Mouse (Mus musculus): Measurements from ENCODE around the gene Gm14180.
"Not testable (repeated sequence)": the region's sequence is repeated elsewhere in the genome, so short reads cannot be mapped to it uniquely, and the experiment has no call there.

Gm14180 gene

DNA sequence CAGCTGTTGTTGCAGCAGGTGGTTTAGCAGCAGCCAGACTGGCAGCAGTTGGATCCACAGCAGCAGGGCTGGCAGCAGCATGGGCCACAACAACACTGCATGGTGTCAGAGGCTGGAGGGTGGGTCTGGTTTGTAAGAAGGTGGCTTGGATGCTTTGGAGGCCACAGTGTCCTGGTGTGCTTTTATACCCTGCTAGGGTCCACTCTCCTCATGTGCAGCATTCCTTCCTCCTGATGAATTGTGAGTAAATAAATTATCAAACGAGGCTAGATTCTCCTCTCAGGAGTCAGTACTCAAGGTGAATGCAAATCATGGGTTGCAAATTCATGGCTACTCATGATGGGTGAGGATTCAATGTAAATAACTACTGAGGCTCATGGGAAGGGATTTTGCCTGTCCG, at the start of gene Gm14180:
TSS of gene Gm14180 (minus strand) at position 101 of the 400 bp plus-strand sequence.
- no peak for DNase-seq (ENCODE audit: extremely low read depth, low read depth)

DNA sequence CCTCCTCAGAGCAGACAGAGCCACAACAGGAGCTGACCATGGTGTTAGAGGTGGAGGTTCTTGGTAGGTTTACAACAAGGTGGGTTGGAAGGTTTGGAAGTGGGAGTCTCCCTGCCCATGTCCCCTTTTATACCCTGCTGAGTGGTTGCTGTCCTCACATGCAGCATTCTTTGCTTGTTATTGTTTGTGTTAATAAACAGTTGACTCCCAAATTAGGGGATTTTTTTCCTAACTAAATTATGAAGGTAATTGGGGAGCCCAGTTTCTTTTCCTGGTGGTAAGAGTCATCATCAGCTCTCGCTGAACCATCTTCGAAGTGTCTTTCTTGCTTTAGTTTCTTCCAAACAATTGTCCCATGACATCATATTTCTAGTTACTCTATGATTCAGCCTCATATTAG, 46.5 kb upstream of the Gm14180 start, which contains the start of gene Krtap4-8:
TSS of gene Krtap4-8 (minus strand) at position 101 of the 400 bp plus-strand sequence.
- DNase-seq (ENCODE audit: extremely low read depth, low read depth): no peak

DNA sequence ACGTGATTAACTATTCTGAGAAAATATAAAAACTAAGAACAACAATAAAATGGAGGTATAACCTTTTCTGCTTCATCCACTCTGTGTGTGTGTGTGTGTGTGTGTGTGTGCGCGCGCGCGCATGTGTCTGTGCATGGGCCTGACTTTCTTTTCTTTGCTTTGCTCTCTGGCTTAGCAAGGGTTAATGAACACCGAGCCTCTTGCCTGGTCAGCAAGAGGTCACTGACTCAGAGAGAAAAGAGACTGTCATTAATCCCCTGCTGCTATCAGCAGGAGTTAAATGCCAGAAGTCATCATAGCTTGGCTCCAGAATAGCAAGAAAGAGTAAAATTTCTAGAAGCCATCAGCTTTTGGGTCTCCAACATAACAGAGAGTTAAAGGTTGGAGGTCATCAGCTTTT, 44.3 kb upstream of the Gm14180 start:
- no peak for DNase-seq (ENCODE audit: extremely low read depth, low read depth)

DNA sequence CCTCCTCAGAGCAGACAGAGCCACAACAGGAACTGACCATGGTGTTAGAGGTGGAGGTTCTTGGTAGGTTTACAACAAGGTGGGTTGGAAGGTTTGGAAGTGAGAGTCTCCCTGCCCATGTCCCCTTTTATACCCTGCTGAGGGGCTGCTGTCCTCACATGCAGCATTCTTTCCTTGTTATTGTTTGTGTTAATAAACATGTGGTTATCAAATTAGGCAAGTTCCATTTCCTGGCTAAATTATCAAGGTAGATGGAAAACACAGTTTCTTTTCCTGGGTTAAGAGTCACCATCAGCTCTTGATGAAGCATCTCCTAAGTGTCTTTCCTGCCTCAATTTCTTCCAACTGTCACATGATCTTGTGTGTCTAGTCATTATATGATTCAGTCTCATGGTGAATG, 38.7 kb upstream of the Gm14180 start, which contains the start of gene Gm11595:
TSS of gene Gm11595 (minus strand) at position 101 of the 400 bp plus-strand sequence.
- not testable (repeated sequence) for DNase-seq (ENCODE audit: extremely low read depth, low read depth)

DNA sequence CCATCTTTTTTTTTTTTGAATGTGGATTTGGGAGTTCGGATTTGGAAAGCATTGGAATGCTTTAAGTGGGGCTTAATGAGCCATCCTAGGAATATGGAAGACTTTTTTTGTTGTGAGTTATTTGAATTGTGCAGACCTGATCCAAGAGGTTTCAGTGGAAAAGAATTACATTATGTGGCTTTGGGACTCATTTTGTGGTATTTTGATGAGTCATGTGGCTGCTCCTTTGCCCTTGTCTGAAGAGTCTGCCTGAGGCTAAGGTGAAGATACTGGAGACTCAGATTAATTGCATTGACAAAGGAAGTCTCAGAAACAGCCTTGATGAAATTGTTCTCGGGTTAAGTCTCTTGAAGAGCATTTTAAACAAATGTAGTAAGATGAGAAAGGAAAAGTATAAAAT, 34.3 kb upstream of the Gm14180 start:
- DNase-seq (ENCODE audit: extremely low read depth, low read depth): no peak

DNA sequence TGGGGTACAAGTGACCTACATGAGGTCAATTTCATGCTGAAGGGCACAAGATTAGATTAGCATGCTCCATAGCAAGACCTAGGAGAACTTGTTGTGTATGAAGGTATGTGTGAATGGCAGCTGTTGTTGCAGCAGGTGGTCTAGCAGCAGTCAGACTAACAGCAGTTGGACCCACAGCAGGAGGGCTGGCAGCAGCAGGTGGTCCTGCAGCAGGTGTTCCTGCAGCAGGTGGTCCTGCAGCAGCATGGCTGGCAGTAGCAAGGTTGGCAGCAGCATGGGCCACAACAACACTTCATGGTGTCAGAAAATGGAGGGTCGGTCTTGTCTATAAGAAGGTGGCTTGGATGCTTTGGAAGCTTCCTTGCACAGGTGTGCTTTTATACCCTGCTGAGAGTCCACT, 24.8 kb upstream of the Gm14180 start:
- no peak for DNase-seq (ENCODE audit: extremely low read depth, low read depth)

DNA sequence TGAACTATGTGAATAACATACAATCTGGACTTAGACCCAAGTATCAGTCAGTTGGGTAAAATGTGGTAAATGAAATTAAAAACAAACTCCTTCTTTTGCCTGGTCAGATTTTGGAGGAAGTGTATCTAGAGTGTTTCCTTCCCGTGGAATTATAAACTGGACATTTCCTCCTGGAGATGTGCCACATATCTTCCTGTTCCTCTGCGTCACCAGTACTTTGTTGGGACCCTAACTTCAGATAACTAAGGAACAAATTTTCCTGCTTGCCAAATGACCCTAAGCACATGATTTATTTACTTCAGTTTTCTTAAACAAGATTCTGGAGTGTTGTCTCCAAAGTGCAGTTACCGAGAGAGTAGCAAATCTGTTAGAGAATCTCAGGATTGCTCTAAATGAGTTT, 9.9 kb upstream of the Gm14180 start:
- no peak for DNase-seq (ENCODE audit: extremely low read depth, low read depth)

DNA sequence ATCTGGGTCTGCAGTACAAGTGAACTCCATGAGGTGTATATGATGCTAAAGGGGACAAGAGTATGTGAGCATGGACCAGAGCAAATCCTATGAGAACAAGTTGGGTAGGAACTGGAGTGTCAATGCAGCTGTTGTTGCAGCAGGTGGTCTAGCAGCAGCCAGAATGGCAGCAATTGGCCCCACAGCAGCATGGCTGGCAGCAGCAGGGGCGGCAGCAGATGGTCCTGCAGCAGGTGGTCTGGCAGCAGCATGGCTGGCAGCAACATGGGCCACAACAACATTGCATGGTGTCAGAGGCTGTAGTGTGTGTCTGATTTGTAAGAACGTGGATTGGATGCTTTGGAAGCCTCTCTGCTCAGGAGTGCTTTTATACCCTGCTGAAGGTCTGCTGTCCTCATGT, 10.0 kb downstream of the Gm14180 start:
- no peak for DNase-seq (ENCODE audit: extremely low read depth, low read depth)

DNA sequence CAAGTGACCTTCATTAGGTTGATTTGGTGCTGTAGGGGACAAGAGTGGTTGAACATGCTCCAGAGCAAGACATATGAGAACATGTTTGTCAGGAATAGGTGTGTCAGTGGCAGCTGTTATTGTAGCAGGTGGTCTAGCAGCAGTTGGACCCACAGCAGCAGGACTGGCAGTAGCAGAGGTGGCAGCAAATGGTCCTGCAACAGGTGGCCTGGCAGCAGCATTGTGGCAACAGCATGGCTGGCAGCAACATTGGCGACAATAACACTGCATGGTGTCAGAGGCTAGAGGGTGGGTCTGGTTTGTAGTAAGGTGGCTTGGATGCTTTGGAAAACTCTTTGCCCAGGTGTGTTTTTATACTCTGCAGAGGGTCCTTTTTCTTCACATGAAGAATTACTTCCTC, 15.3 kb downstream of the Gm14180 start:
- DNase-seq (ENCODE audit: extremely low read depth, low read depth): no peak

DNA sequence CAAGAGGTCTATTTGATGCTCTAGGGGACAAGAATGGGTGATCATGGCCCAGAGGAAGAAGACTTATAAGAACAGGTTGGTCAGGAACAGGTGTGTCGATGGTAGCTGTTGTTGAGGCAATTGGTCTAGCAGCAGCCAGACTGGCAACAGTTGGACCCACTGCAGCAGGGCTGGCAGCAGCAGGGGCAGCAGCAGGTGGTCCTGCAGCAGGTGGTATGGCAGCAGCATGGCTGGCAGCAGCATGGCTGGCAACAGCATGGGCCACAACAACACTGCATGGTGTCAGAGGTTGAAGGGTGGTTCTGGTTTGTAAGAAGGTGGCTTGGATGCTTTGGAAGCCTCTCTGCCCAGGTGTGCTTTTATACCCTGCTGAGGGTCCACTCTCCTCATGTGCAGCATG, 43.6 kb downstream of the Gm14180 start, which contains the start of gene Gm14190:
TSS of gene Gm14190 (minus strand) at position 278 of the 400 bp plus-strand sequence.
- DNase-seq (ENCODE audit: extremely low read depth, low read depth): no peak

DNA sequence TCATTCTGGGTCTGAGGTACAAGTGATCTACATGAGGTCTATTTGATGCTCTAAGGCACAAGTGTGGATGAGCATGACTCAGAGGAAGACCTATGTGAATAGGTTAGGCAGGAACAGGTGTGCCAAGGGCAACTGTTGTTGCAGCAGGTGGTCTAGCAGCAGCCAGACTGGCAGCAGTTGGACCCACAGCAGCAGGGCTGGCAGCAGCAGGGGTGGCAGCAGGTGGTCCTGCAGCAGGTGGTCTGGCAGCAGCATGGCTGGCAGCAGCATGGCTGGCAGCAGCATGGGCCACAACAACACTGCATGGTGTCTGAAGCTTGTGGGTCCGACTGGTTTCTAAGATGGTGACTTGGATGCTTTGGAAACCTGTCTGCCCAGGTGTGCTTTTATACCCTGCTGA, 48.9 kb downstream of the Gm14180 start:
- not testable (repeated sequence) for DNase-seq (ENCODE audit: extremely low read depth, low read depth)

All from MEL-GATA-1-ER (cell line).